Mouse (Mus musculus) adrenal gland, postnatal 36 days (tissue): ENCODE results near the gene Rab23. TPM values are rescaled to one million over a fixed set of nuclear protein-coding genes. Genes with fewer than 3 reads are reported as not detected.
"Not testable (repeated sequence)": the region's sequence is repeated elsewhere in the genome, so short reads cannot be mapped to it uniquely, and the experiment has no call there.

Experiments used
- DNase-seq, 2 experiments: peaks; one replicate each; pipeline ENCODE4 v3.0.0; 2021; ENCODE audit warnings: mixed read lengths in 1 of 2
- total RNA-seq, 2 experiments: library from RNA; stranded (reverse); gene quantifications; 2 replicates each; pipeline ENCODE4 v1.2.3; 2021

The Rab23 gene
- total RNA-seq, 2 experiments from 2014 or later, result 10.3 to 11.9 TPM

DNA sequence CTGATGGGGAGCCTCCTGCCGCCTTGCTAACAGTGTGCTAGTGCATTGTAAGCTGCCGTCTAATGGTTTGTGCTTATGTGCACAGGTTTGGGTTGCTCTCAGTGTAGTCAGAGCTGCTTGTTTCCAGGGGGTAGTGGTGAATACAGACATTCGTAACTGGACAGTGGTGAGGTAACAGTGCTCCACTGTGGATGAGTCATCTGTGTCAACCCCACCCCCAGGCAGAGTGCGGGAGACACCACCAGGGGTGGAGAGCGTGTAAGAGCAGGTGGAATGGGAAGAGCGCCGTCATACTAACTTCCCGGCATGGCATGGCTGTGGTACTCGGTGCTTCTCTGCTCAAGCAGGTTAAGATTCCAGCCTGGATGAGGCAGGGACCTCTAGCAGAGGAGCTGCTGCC lies 13.4 kb downstream of the Rab23 start:
- no peak for DNase-seq

DNA sequence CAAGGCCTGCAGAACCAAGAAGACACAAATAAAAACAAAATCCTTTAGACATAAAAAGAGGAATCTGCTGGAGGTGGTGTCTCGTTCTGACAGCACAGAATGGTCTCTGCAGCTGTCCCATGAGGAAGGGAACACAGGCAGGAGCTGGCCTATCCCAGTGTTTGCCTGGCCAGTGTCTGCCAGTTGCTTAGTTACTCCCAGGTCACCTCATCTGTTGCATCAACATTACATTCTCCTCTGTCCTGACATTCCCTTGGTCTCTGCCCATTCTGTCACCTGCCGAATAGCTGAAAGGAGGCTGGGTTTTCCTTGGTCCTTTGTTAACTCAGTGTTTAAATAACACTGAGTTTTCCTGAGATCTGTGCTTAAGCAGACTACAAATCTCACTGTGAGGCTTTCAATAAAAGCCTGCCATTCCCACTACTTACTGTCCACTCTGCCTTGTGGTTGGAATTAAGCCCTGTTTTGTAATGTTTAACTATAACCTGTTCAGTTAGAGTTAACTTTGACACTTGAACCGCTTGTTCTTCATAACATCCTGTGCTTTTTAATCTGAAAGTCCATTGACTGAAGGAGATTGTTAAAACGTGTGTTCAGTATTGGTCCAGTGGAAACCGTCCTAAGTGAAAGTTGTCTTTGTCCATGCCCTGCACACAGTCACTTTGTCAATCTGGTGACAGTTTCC lies 14.5 kb downstream of the Rab23 start:
- no peak for DNase-seq

DNA sequence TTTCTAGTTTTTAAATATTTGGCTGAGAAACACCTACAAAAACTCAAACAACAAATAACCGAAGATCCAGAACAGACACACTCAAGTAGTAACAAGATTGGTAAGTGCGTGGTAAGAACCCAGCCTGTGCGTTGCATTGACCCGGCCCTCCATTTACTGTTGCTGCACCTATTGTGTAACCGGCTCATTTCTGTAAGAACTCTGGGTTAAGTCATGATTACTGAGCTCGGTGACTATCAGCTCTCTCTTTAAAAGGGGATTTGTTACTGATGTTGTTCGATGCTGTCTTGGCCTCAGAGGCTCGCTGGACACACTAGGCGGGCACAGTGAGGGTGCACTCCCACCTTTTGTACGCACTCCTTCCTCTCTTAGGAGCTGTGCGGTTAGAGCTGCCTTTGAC lies 18.6 kb downstream of the Rab23 start:
- DNase-seq, result no peak

DNA sequence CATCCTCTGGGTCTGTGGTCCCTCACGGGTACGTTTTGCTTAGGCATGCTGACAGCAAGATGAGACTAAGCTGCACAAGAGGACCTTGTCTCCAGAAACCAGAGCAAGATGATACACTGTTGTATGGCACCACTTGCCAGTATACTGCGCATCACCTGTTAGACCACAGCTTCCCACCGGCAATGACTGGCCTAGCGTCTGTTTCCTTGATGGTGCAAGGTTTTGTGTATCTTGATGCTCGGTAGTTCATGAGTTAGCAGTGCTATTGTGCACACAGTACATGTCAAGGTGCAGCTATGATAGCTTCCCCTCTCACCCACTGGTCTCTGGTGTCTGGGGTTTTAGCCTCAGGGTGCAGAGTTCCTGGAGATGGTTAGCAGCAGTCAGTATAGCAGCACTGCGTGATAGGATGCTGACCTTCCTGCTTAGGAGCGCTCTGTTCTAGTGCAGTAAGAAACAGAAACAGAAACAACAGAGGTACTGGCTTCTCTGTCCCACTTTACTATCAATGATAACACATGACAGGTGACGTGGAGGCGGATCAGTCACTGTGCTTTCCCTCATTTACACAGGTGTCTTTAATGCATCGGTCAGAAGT lies 19.1 kb downstream of the Rab23 start:
- no peak for DNase-seq

DNA sequence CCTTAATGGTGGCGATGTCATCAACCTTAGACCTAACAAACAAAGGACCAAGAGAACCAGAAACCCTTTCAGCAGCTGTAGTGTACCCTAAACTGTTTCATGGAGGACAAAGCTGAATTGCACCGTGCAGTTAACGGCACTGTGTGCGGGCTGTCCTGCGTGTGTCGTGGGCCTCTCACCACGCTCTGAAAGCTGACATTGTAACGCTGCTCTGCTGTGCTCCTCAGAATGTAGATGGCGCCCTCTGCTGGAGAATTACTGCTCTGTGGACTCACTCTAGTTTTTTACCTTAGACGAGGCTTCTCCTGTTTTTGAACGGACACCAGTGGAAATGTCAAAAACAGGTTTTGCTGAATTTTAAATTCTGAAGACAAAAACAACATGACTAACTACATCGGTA lies 19.6 kb downstream of the Rab23 start:
- DNase-seq, result peak; percentile 81 to 88

DNA sequence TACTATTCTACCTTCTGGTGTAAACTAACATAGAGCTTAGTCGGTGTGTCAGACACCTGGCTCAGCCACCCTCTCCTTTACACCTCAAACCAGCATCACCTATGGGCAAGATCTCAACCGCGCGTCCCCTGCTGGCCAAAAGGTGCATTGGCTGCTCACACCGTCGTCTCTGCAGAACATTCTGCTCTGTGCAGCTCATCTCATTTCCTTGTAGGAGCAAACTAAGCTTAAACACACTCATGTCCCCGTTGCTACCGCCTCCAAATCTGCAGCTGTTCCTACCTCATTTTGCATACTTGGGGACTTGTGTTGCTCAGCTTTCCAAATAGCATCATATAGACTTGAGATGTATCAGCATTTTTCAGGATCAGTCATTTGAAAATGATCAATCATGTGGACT lies 23.2 kb downstream of the Rab23 start:
- peak in 1 of 2 experiments; percentile 40 for DNase-seq

DNA sequence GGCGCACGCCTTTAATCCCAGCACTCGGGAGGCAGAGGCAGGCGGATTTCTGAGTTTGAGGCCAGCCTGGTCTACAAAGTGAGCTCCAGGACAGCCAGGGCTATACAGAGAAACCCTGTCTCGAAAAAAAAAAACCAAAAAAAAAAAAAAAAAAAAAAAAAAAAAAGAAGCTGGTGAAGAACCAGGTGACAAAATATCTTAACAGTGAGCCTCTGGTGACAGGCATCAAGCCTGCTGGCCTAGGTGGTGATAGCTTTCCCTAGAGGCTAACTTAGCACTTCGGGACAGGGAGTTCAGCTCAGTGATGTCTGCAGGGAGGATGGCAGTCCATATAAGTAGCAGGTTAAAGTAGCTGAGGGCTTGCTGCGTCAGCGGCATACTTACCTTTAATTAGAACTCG lies 25.1 kb downstream of the Rab23 start:
- not testable (repeated sequence) for DNase-seq

DNA sequence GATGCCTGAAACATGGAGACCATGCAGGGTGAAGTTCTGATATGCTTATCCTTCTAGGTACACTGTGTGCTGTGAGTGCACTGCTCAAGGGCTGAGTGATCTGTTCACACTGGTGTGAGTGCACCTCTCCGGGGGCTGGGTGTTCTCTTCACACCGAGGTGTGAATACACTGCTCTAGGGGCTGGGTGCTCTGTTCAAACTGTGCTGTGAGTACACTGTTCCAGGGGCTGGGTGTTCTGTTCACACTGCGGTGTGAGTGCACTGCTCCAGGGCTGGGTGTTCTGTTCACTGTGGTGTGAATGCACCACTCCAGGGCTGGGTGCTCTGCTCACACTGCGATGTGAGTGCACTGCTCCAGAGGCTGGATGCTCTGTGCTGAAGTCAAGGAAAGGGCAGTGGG lies 26.2 kb downstream of the Rab23 start:
- no peak for DNase-seq

DNA sequence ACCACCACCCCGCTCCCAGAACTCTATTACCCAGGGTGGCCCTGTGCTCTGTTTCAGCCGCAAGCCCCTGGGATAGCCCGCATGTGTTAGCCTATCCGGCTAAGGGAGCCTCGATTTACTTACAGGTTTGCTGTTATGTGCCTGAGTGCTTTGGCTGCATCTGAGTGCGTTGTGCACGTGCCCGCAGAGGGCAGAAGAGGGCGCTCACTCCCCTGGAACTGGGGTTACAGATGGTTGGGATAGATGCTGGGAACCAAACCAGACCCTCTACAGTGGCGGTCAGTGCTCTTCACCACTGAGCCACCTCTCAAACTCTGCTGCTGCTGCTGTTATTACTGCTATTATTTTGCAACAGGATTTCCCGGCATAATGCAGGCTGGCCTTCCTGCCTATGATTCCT lies 29.4 kb downstream of the Rab23 start:
- no peak for DNase-seq

DNA sequence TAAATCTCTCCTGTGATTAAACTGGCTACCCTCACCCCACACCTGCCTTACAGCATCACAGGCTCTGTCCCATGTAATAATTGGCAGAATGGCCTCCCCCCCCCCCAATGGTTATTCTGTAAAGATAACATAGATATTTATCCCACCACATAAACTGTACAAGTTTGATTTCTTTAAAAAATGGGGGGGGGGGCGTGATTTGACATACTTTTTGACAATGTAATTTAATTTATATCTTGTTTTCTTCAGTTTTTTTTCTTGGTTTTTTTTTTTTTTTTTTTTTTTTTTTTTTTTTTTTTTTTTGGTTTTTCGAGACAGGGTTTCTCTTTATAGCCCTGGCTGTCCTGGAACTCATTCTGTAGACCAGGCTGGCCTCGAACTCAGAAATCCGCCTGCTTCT lies 30.0 kb downstream of the Rab23 start:
- not testable (repeated sequence) for DNase-seq

DNA sequence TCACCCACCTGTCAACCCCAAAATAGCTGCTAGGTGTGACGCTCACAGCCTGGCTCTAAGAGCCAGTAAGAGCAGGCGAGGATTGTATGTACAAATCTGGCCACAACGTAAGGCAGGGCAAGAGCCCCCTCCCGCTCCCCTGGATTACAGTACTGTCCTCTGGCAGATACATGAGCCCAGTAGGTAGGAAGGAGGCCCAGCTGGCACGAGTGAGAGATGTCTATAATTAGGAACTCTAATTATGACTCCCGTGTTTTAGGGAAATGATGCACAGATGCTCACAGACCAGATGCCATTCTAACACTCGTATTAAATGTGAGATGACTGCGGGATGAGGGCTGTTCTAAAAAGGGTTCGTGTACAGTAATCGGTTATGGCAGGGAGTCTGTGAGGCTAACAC lies 31.6 kb downstream of the Rab23 start:
- no peak for DNase-seq

DNA sequence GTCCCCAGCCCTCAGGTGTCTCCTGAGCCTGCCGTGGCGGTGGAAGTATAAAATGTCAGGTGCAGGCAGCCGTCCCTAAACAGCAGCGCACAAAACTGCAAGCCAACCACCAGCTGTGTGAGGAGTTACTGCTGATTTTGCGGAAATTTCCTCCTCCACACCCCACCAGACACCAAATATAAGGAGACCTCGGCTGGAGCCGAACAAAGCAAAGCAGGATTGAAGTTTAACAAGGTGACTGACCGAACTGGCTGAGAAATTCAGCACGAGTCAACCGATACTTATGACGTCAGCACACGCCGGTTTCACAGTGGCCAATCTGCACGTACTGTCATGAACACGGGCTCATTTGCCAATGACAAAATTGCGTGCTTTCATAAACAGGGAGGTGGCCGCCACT lies 34.4 kb downstream of the Rab23 start:
- DNase-seq, result no peak

DNA sequence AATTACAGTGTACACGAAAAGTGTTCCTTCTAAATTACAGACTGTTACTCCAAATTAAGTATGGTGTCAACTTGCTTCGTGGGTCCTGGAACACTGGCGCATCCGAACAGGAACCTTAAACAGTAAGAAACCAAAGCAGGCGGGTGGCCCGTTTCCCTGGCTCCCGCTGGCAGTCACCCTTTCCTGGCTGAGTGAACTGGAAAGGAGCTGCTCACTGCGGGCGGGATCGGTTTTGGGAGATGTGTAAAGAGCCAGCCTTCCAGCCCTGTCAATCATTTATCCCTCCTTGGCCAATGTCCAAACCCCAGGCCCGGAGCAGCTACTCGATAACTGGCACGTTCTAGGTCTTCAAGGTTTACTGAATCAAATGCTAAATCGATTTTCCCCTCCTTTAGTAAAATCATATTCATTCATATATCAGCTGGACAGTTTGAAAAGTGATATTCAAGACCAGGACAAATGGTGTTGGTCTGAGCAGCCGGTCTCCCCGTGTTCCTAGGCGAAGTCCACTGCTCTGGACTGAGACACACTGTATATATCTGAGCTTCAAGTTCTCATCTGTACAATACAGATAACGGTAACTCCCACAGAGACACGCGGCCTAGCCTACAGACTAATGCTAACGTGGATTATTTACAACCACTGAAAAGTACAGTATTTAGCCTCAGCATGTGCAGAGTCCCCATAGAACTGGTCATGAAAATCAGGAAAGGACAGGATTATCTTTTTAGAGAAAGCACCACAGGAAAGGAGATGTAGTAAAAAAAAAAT lies 35.5 kb downstream of the Rab23 start:
- no peak for DNase-seq

DNA sequence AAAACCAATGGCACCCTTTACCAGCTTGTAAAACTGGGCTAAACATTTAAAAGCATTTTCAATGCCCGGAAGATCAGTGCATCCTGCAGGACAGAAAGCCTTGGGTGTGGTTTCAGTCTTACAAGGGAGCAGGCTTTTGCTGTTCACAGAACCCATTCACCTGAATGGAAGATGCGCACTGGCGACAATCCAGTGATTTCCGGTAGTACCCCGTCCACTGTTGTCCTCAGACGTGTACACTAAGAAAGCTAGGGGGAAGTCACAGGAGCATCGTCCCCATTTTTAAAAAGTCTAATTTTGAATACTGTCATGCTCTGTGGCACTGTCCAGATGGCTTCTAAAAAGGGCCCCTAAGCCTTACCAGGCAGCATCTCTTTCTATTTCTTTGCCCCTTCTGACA lies 36.1 kb downstream of the Rab23 start:
- DNase-seq, result no peak

DNA sequence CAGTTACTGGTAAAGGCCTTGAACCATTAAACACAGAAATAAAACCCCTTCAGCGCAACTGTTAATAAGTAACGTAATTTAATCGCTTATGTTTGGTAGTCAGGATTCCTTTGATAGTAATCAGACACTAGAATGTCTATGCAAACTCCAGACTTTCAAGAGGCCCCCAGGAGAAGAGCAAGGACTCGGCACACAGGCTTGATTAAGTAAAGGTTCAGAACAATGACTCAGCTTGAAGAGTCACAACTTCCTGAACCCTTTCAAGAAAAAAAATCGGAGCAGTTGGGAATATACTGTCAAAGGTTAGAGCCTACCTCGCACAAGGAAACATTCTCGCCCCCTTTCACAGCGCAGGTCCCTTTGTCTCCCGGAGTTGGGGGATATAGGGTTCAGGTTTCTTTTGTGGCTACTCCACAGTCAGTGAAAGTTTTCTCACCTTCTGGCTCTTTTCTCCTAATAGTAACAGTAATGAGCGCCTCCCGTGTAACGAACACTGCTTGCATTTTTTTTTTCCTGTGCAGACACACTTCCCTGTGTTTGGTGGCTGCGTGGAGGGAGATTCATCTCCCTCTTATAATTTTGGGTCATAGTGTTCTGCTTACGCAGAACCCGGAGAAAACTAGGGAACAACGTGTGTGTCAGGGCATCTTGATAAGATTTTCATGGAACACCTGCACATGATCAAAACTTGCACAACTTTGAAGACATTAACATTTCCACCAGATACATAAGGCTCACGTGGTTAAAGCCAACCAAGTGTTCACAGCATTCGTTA lies 36.8 kb downstream of the Rab23 start:
- DNase-seq, result no peak

DNA sequence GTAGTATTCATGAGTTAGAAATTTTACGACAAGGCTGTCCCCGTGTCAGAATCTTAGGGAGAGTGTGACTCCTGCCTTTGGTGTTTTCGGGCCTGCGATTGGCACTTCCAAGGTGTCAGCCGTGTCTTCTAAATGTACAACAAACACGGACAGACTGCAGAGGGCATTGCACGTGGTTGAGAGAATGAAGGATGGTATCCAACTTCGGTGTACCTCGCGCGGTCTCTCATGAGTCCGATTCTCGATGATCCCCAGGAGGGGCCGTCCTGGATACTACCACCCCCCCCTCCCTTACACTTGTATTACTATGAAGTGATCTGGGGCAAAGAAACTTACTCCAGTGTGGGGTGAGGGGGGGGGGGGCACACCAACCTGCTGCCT lies 37.3 kb downstream of the Rab23 start:
- peak in 1 of 2 experiments; percentile 9 for DNase-seq

DNA sequence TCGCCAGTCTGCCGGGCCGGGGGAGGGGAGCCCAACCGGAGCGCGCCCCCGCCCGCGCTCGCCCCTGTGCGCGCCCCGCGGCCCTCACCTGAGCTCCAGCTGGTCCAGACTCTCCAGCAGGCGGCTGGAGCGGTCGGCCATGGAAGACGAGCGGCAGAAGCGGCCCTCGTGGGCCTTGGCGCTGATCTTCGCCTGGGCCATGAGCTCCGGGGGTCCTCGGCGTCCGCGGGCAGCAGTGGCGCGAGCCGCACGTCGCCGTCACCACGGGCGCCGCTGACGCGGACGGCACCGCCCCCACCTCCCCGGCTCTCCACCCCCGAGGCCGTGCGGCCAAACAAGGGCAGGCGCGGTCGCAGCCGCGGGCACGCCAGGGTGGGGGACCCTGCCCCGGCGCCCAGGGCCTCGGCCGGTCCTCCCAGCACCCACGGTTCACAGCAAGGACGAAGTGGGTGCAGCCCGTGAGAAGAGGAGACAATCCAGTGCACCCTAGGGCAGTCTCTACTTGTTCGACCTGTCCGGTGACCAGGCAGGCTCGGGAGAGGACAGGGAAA lies 37.9 kb downstream of the Rab23 start, which contains the start of gene Bag2:
Gene Bag2, minus strand, starts transcription at position 305 of the 551 bp plus-strand sequence.
- peak; percentile 82 to 88 for DNase-seq

DNA sequence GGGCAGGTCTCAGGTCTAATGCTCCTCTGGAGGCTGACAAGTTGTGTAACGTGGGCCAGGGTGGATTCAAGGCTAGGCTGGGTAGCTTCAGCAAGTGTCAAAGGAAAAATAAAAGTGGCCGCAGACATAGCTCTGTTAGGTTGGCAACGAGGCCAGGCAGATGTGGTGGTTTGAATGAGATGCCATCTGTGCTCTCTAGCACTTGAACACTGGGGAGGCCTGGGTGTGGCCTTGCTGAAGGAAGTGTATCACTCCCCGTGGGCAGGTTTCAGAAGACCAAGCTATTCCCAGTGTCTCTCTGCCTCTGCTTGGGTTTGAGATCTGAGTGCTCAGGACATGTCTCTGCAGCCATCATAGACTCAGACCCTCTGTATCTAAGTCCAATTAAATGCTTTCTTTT lies 38.8 kb downstream of the Rab23 start:
- DNase-seq, result no peak

DNA sequence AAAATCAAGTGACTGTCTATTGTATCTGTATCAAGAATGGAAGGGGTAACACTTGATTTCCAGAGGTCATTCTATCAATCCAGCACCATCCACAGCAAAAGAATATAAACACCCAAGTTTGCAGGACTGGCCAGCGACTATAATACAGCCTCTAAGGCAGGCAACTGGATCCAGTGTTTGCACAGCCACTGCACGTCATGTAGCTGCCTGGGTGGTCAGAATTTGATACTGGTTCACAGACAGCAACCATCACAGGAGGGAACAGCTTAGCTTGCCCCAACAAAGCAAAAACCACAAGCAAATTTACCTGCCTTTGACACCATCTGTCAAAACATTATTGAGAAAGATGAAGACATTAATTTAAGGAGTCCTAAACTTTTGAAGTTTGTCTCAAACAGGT lies 44.1 kb downstream of the Rab23 start:
- no peak for DNase-seq

DNA sequence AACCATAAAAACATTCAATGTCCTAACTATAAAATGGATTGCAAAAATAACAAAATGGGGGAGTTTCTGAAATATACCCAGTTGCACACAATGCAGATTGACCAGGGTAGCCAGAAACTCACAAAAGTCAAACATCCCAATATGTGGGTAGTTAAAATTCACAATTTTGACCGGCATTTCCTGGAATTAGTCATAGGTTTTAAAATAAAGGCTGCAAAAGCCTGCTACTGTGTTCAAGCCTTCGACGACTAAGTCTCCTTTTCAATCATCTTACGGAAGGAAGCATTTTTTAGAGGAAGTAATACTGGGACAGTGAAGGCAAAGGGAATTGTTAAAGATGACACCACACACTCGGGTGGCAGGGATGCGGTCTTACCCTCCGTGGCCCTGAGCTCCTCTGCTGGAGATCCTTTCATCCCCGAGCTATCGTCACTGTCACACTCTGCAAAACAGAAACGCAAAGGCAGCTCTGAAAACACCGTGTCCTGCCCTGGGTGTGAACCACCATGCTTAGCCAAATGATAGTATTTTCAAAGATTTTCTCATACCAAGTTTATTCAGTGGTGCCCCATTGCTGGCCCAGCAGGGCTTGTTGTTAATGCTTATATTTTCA lies 45.9 kb downstream of the Rab23 start:
- DNase-seq, result no peak

DNA sequence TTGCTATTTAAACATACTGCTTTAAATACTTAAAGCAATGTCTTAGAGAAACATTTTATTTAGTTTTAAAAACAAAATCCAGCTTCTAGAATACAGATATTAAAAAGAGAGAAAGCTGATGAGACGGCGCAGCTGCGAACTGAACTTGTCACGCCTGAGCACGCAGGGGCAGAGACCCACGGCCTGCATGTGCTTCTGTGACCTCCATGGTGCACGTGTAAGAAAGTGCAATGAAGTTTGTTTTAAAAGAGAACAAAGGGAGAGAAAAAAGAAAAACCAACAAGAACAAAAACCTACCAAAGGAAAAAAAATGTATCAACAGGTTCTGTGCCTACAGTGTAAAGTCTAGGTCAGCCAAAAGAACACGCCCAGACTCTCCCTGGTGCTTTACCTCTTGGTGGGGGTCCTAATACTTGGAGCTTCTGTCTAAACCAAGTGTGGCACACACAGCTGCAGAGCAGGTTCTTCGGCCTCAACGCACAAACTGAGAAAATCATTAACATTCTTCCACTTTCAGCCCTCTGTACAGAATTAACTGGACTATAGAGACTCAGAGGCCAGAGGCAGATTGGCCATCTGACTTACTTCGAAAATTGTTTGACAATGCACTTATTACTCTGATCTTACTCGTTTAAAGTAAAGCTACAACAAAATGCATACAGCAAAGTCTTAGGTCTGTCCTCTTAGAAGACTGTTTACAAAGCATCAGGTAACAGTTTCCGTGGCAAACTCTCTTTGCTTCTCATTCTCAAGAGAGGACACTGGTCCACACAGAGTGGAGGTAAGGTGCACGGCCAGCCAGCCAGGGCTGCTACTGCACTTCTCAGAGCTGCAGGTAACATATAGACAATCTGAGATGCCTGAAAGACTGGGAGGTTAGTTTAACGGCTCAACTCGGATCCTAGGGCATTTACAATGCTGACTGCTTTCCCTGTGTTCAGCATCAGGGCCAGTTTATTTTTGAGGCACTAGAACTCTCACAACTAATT lies 47.1 kb downstream of the Rab23 start:
- DNase-seq, result no peak
